Mouse (Mus musculus) c-Kit-positive CD71-negative TER-119-negative erythroid progenitor cells, embryonic 14.5 days (primary cell): ENCODE data around the gene Mrpl51.

ENCODE experiments used
- DNase-seq: peaks from one replicate; pipeline ENCODE4 v3.0.0-alpha.2; 2013; ENCODE audit warnings: low read depth

The Mrpl51 gene

DNA sequence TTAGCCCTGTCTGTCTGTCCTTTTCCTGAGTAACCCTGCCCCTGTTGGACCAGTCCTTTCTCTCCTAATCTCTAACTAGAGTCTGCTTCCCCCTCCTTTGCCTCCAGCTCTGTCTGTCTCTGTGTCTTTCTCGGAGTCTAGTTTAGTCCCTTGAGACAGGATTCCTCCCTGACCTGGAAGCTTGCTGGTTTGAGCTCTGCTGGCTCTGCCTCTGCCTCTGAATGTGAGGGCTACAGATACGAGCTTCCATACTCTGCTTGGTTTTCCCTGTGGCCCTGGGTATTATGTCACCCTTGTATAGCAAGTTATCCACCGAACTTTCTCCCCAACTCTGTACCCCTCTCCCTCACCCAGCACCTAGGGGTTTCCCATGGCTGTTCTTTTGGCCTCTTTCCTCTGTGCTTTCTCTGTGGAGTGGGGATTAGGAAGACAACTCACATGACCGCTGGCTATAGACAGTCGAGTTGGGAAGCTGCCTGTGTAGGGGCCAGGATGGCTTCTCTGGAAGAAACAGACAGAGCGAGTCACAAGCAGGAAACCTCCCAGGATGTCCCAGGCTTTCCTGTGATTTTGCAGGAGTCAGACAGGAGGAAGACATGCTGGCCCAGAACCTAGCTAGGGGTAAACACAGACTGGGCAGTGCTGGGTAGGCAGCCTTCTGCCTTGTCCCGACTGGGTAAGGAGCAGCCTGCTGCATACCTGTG, 42.4 kb downstream of the Mrpl51 start:
- no peak for DNase-seq

DNA sequence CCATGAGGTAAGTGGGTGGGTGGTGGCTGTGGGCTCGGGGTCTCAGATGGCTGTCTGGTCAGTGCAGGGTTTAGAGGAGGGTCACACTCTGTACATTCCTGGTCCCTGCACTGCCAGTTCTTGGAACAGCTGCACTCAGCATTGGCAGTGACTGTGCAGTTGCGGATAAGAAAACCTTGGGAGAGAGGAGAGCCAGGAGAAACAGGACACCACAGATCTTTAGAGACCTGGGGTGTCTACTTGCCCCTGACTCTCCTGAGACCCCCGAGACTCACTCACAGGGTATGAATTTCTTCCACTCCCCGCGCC, 42.9 kb downstream of the Mrpl51 start:
- DNase-seq = no peak

DNA sequence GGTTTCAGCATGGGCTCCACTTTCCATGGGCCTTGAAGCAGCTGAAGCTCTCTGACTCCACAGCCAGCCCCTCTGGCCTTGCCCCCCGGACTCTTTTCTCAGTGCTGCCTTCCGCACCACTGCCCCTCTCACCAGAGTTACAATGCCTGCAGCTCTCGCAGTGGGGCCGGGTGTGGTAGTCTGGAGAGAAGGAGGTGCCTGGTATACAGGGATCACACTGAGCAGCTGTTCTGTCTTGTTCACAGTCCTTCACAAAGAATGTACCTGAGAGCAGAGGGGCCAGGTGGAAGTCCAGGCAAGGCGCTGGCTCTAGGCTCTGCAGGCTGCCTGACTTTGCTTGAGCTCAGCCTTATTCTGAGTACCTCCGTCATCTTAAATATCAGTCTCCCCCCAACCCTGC, 44.7 kb downstream of the Mrpl51 start:
- no peak for DNase-seq

DNA sequence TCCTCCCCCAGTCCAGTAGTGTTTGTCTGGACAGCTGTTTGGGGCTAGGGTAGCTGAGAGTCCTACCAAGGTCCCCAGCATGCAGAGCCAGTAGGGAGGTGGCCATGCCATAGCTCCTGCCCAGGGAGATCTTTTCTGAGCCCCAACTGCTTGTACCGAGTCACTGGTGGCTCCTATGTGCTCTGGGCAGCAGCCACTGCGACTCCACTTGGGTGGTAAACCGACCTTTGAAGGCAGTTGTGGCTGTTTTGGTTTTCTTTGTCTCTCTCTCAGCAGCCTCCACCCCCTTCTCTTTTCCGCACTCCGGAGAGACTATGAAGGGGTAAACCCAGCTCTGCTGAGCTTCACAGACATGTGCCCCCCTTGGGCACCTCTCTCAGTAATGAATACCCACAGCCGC, 45.2 kb downstream of the Mrpl51 start, which contains the start of gene Cd27:
Gene Cd27, minus strand, starts transcription at position 229 of the 400 bp plus-strand sequence.
- DNase-seq = no peak

DNA sequence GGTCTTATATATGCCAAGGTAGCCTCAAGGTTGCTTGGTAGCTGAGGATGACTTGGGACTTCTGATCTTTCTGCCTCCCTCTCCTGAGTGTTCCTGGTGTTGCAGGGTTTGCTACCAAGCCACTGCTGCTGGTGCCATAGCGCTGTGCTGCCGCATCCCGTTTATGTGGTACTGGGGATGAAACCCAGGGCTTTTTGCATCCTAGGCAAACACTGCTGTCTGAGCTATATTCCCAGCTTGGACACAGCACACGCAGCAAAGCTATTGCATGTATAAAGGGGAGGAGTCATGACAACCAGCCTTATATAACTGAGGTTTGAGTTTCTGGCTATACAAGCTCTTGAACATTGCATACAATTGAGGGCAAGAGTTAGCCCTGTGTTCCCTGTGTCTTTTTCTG, 45.8 kb downstream of the Mrpl51 start:
- no peak for DNase-seq

DNA sequence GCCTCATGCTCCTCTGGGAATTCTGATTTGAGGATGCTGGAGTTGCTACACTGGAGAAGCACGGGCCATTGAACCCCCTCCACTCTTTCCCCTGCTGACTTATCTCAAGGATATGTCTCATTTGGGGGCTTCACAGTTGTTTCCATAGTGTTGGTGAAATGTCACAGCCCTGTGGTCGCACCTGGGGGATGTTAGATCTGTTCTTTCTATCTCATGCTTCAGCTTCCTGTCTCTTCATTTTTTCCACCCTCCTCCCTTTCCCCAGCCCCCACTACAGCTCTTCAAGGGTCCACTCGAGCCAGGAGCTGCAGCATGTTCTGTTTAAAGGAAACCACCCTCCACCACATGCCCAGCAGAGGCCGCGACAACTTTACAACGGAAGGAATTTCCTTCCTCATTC, 46.8 kb downstream of the Mrpl51 start:
- no peak for DNase-seq

DNA sequence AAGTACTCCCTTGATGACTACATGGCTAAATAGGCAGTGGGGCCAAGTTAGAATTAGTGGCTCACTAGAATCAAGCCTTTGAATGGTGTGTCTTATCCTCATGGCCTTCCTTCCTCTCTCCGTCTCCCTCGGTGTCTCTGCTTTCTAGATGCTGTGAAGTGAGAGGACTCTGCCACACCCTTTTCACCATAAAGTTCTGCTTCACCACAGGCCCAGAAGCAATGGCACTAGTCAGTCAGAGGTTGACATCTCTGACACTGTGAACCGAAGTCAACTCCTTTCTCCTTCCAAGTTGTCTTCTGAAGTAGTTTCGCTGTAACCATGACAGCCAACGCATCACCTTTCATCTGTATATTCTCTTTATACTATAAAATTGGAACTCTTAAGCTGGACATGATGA, 47.9 kb downstream of the Mrpl51 start:
- no peak for DNase-seq

DNA sequence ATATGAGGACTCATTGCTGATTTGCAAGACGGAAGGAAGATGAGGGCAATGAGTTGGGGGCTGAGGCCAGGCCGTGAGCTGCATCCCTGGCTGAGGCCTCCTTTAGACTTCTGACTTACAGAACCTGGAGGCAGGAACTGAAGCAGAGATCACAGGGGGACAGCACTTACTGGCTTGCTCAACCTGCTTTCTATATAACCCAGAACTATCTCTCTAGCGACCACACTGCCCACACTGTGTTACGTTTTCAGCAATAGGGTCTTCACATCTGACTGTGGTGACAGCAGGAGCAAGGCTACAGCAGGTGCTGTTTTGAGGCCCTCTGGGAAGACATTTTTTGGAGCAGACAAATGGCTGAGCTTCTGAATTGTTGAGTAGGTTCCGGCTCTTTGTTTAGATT, 49.0 kb downstream of the Mrpl51 start:
- no peak for DNase-seq

DNA sequence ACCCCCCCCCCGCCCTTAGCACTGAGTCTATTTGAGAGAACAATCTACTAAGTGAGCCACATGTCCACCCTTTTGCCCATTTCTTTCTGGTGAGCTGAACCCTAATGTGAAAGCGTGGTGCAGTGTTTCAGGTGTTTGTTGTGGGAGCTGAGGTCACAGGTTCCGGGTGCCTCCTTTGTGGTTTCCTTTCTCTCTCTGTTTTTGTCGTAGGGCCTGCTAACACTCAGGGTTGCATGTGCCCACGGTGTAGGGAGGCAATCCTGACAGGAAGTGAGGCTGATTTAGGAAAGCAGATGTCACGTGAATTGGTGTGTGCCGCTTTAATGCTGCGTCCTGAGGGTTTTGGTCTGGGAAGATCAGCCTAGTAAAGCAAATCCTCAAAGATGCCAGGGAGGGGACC, 50.0 kb downstream of the Mrpl51 start:
- DNase-seq = no peak

DNA sequence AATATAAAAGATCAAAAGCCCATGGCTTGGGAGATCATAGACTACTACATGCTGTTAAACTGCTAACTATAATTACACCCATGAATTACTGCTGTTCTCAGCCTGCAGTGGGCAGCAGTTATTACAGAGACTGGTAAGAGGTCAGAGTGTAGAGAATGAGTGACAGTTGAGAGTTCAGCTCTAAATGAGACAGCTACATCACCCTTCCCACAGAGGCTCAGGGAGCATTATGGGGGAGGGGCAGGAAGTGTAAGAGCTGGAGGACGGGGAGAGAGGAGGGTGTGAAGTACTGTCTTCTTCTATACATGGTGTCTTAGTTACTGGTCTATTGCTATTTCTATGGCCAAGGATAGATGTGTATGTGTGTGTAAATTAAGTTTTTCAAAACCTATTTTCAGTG, 53.0 kb downstream of the Mrpl51 start:
- no peak for DNase-seq
